Mouse (Mus musculus) heart, embryonic 16.5 days (tissue): ENCODE results near the gene Gon7. TPM values are rescaled to one million over a fixed set of nuclear protein-coding genes. Genes with fewer than 3 reads are reported as not detected.
A peak's percentile ranks its signal among the peaks of the same experiment; 100 is the strongest.

Source experiments
- ATAC-seq: fragments of 200-750 bp; cut with Nextera tagmentation; replicated peaks from 2 replicates; pipeline ENCODE4 v1.8.0; 2017; ENCODE audit warnings: moderate number of reproducible peaks; ENCODE audit not compliant: insufficient read depth, low FRiP score; ENCODE audit errors: extremely low read depth
- H3K27ac ChIP-seq: fragments of 300-500 bp; sonication (generic); 2 replicates; pipeline ENCODE4 v1.5.1; 2014; ENCODE audit warnings: mild to moderate bottlenecking, low read length, control low read depth, moderate library complexity
- H3K27me3 ChIP-seq: fragments of 300-500 bp; sonication (generic); 2 replicates; pipeline ENCODE4 v1.6.1; 2014; ENCODE audit warnings: low read length, mixed read lengths; ENCODE audit not compliant: control insufficient read depth, insufficient read depth
- H3K36me3 ChIP-seq: fragments of 300-500 bp; sonication (generic); 2 replicates; pipeline ENCODE4 v1.6.1; 2014; ENCODE audit not compliant: control insufficient read depth, insufficient read depth
- H3K4me1 ChIP-seq: fragments of 300-500 bp; sonication (generic); 2 replicates; pipeline ENCODE4 v1.6.1; 2014; ENCODE audit warnings: low read length, mixed read lengths; ENCODE audit not compliant: control insufficient read depth, insufficient read depth
- H3K4me2 ChIP-seq: fragments of 300-500 bp; sonication (generic); 2 replicates; pipeline ENCODE4 v1.6.1; 2014; ENCODE audit warnings: low read depth, mild to moderate bottlenecking, control low read depth, low read length
- H3K4me3 ChIP-seq: fragments of 300-500 bp; sonication (generic); 2 replicates; pipeline ENCODE4 v1.5.1; 2014; ENCODE audit warnings: mild to moderate bottlenecking, control low read depth, low read length
- H3K9ac ChIP-seq: fragments of 300-500 bp; sonication (generic); 2 replicates; pipeline ENCODE4 v1.6.1; 2014; ENCODE audit warnings: low read length, control low read depth
- H3K9me3 ChIP-seq: fragments of 300-500 bp; sonication (generic); replicated peaks from 2 replicates; pipeline ENCODE4 v1.6.1; 2016; ENCODE audit warnings: low read length; ENCODE audit not compliant: control insufficient read depth
- WGBS: fragments of 180-500 bp; shearing (Covaris S2); extraction: QIAGEN DNeasy Blood & Tissue Kit; methylation state at CpG from one replicate; pipeline ENCODE4 v1.1.7; 2014; 5-methylcytosine and 5-hydroxymethylcytosine counted together
- polyA plus RNA-seq: library from polyadenylated mRNA; unstranded; fragments of >200 nt; fragmentation: Nextera tagmentation; extraction: Ambion mirVana; gene quantifications from 2 replicates; pipeline ENCODE4 v1.2.1, GENCODE M21; 2015

Gon7 gene
- polyA plus RNA-seq, 1 experiment from 2014 or later = 27.2 TPM

DNA sequence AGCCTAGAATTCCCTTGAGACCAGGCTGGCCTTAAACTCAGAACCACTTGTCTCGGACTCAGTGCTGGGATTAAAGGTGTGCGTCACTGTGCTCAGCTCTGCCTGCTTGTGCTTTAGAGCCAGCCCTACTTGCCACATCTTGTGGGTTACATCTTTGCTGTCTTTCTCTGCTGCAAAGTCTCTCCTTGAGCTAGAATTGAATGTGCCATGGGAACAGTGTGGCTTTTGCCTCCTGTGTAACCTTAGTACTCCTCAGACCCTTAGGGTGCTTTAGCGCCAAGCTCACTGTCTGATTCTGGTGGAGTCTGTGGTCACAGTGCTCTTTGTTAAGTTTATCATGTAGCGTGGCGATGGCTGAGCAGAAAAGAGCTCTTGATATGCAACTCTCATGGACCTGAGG is 15.1 kb upstream of the Gon7 start:
- no peak overlapping the region for H3K27ac ChIP-seq
- no peak overlapping the region for H3K9ac ChIP-seq
- ATAC-seq = no peak
- H3K4me3 ChIP-seq = no peak overlapping the region
- H3K4me1 ChIP-seq = no peaks in the 10 kb centered on the region
- H3K36me3 ChIP-seq = peaks cover 67% of the 10 kb centered on the region
- H3K27me3 ChIP-seq = no peaks in the 10 kb centered on the region
- no peak overlapping the region for H3K4me2 ChIP-seq
- H3K9me3 ChIP-seq = 0 out of 2 replicates have a peak, but pooled peaks cover 3% of the 10 kb centered on the region
- WGBS = 92% methylated on average over 5 of the region's 5 CpGs

DNA sequence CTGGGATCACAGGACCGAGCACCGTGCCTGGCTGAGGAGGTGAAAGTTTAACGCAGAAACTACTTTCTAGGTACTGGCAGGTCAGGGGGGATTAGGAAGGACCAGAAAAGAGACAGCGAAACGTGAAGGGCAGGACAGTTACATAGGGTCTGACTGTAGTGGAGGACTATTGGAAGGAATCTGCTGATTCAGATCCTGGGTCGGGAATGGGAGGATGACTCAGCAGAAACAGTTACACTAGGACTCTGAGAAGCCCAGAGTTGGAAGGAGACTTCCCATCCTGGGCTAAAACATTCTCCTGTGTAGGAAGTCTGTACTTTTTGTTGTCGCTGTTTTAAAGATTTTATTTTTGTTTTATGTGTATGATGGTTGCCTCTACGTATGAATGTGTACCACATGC is 14.0 kb upstream of the Gon7 start:
- Histone ChIP-seq H3K27ac (no peak overlapping the region), H3K4me2 (no peak overlapping the region), H3K4me1 (no peaks in the 10 kb centered on the region), H3K4me3 (no peak overlapping the region), H3K27me3 (no peaks in the 10 kb centered on the region), H3K9me3 (0 out of 2 replicates have a peak, but pooled peaks cover 3% of the 10 kb centered on the region), H3K36me3 (peaks cover 69% of the 10 kb centered on the region), H3K9ac (no peak overlapping the region)
- WGBS = 95% methylated on average over 8 of the region's 8 CpGs
- no peak for ATAC-seq

DNA sequence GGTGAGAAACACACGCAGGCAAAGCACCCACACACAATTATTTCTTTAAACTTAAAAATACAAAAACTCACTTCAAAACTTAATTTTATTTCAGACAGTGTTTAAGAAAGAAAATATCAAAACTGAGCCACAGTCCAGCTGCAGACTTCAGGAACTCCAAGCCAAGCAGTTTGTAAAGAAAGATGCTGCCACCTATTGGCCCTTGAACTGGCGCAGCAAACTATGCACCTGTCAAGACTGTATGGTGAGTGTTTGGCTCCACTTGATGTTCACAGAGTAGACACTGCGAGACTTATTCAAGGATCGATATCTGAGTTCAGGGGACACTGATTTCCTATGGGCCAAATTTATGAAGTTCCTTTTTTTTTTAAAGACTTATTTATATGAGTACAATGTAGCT is 11.4 kb upstream of the Gon7 start:
- no peak overlapping the region for H3K4me2 ChIP-seq
- ATAC-seq = no peak
- H3K27me3 ChIP-seq = no peaks in the 10 kb centered on the region
- no peak overlapping the region for H3K4me3 ChIP-seq
- WGBS = 85% methylated on average over 4 of the region's 4 CpGs
- 0 out of 2 replicates have a peak, but pooled peaks cover 3% of the 10 kb centered on the region for H3K9me3 ChIP-seq
- H3K27ac ChIP-seq = no peak overlapping the region
- no peaks in the 10 kb centered on the region for H3K4me1 ChIP-seq
- peaks cover 63% of the 10 kb centered on the region for H3K36me3 ChIP-seq
- no peak overlapping the region for H3K9ac ChIP-seq

DNA sequence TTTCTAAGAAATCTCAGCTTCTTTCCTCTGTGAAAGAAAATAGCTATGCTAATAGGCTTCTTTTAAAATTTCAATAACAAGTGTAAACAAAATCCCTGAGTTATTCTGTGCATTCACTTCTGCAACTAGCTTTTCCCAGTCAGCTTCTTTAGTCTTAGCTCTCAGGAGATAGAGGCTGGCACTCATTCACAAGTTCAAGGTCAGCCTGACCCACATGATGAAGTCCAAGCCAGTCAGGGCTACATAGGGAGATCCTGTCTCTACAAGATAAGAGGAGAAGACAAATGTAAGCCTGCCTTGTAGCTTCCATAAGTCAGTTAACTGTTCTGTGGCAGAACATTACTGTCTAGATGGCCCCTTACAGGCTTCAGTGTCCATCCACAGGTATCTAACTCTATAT is 6.1 kb upstream of the Gon7 start:
- Histone ChIP-seq H3K27me3 (no peaks in the 10 kb centered on the region), H3K4me1 (peaks cover 7% of the 10 kb centered on the region), H3K9me3 (no peaks in the 10 kb centered on the region), H3K36me3 (peaks cover 34% of the 10 kb centered on the region), H3K4me3 (no peak overlapping the region), H3K4me2 (no peak overlapping the region), H3K9ac (no peak overlapping the region), H3K27ac (no peak overlapping the region)
- ATAC-seq = no peak

DNA sequence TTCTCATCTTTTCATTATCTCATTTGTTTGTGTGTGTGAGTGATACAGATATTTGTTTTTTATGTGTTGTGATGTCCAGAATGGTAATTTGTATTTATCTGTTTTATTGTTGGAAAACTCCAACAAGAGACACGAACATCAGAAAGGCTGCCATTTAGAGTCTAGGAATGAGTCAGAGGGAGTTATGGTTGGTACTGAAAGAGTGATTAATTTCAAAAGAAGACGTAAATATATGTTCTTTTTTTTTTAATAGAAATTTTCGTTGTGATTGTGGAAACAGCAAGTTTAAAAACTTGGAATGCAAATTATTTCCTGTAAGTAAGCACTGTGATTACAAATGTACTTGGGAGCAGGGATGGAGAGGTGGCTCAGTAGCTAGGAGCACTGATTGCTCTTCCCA is 4.1 kb upstream of the Gon7 start:
- ATAC-seq = no peak
- no peaks in the 10 kb centered on the region for H3K27me3 ChIP-seq
- H3K36me3 ChIP-seq = peaks cover 19% of the 10 kb centered on the region
- no peak overlapping the region for H3K4me3 ChIP-seq
- H3K9ac ChIP-seq = no peak overlapping the region
- no peak overlapping the region for H3K27ac ChIP-seq
- peaks cover 11% of the 10 kb centered on the region for H3K4me1 ChIP-seq
- no peaks in the 10 kb centered on the region for H3K9me3 ChIP-seq
- WGBS = 79% methylated on average over 3 of the region's 3 CpGs
- H3K4me2 ChIP-seq = no peak overlapping the region

DNA sequence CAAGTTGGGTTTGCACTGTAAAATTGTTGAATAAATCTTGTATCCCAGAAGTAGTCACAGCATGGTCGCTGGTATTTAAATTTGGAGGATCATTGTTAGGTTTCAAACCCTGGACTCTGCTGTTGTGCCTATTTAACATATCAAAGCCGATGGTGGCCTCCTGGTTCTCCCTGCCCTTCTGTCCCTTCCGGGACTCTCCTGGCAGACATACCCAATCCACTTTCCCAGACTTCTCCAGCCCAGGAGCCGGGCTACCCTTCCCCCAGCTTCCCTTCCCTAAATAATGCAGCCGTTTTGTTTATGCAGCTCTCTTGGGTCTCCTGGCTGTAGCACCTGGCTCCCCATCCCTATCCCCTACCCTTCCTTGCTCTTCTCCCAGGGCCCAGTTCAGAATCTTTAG is 1.3 kb upstream of the Gon7 start:
- peaks cover 6% of the 10 kb centered on the region for H3K36me3 ChIP-seq
- H3K27me3 ChIP-seq = no peaks in the 10 kb centered on the region
- H3K4me2 ChIP-seq = peak overlapping the region; percentile 93
- WGBS = 5% methylated on average over 5 of the region's 5 CpGs
- no peak for ATAC-seq
- H3K4me3 ChIP-seq = peak overlapping the region; percentile 75
- no peaks in the 10 kb centered on the region for H3K9me3 ChIP-seq
- peak overlapping the region; percentile 87 for H3K9ac ChIP-seq
- peaks cover 16% of the 10 kb centered on the region for H3K4me1 ChIP-seq
- peak overlapping the region; percentile 80 for H3K27ac ChIP-seq

DNA sequence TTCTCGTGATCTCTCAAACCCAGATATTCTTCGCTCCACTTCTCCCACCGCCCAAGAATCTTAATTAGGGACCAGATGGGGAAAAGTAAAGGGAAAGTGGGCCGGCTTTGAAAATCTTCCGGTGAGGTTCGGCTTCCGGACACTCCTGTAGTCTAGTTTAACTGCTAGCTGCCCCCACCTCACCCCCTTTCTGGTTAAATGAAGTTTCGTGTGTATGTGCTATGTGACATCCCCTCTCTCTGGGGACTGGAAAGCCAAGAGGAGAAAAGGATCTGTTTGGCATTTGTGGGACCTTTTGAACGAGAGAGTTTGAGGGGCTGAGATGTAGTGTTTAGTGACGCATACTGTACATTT is 777 bp upstream of the Gon7 start, which contains the start of gene Gm20604:
Gene Gm20604 (minus strand): TSS at position 270 of the 354 bp plus-strand sequence.
- peak within 1 kb of the TSS; percentile 87 for H3K9ac ChIP-seq
- H3K27ac ChIP-seq = peak within 1 kb of the TSS; percentile 92
- H3K4me2 ChIP-seq = peak within 1 kb of the TSS; percentile 93
- WGBS = under 1% methylated on average over 10 of the region's 10 CpGs
- peaks cover 3% of the 10 kb centered on the region for H3K36me3 ChIP-seq
- ATAC-seq = no peak
- no peaks in the 10 kb centered on the region for H3K9me3 ChIP-seq
- peaks cover 16% of the 10 kb centered on the region for H3K4me1 ChIP-seq
- no peaks in the 10 kb centered on the region for H3K27me3 ChIP-seq
- H3K4me3 ChIP-seq = peak within 1 kb of the TSS; percentile 75

DNA sequence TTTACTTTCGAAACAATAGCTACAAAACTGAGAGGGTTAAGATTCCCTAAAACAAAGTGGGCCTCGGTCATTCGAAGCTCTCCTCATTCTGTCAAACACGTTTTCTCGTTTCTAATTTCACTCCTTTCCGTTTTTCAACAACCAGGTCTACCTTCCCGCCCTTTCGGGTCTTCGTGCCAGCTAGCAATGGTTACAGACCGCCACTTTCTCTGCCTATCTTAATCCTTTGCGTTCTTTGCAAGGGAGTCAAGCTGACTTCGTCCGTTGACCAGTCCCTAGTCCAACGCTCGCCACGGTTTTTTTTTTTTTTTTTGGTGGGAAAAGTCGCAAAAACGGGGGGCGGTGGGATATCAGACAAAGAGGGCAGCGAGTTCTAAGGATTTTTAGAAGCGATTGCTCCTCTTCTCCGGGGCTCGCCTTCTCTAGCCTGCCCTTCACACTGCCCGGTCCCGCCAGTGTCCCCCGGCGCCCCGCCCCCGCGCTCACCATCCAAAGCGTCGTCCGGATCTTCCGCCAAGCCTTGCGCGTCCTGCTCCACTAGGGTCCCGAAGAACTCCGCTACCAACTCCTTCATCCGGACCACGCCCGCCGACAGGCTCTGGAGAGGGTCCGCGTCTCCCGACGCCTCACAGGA is 431 bp downstream of the Gon7 start:
- peak overlapping the region; percentile 87 for H3K9ac ChIP-seq
- peaks cover under 1% of the 10 kb centered on the region for H3K36me3 ChIP-seq
- H3K27me3 ChIP-seq = no peaks in the 10 kb centered on the region
- peak overlapping the region; percentile 85 for H3K4me2 ChIP-seq
- H3K4me1 ChIP-seq = peaks cover 16% of the 10 kb centered on the region
- H3K27ac ChIP-seq = peak overlapping the region; percentile 92
- 1% methylated on average over 46 of the region's 46 CpGs for WGBS
- peak; percentile 82 for ATAC-seq
- H3K4me3 ChIP-seq = peak overlapping the region; percentile 75
- H3K9me3 ChIP-seq = no peaks in the 10 kb centered on the region

DNA sequence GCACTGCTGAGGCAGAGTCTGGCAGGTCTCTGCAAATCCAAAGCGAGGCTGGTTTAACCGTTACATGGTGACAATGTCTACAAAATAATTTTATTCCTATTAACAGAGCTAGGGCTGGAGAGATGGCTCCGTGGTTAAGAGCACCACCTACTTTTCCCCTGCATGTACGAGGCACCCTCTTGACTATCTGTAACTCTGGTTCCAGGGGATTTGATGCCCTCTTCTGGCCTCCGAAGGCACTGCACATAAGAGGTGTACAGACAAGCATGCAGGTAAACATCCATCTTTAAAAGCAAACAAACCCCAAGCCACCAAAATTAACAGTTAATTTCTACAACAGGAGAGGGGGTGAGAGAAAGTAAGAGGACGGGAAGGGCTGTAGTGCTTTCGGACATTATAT is 1.3 kb downstream of the Gon7 start:
- Histone ChIP-seq H3K27ac (no peak overlapping the region), H3K4me2 (peak overlapping the region; percentile 85), H3K9ac (no peak overlapping the region), H3K36me3 (no peaks in the 10 kb centered on the region), H3K4me3 (peak overlapping the region; percentile 75), H3K4me1 (peaks cover 16% of the 10 kb centered on the region), H3K9me3 (no peaks in the 10 kb centered on the region), H3K27me3 (no peaks in the 10 kb centered on the region)
- no peak for ATAC-seq
- WGBS = 79% methylated on average over 7 of the region's 7 CpGs
